Mouse (Mus musculus): ENCODE data around the gene Lrp8. TPM values are rescaled to one million over a fixed set of nuclear protein-coding genes. Genes with fewer than 3 reads are reported as not detected.

Gene Lrp8
- polyA plus RNA-seq, 1 experiment, result 4.0 TPM

- H3K27ac ChIP-seq (ENCODE audit: insufficient read depth, low read depth, low read length), result no peak overlapping the region
- no peak overlapping the region for H3K4me3 ChIP-seq (ENCODE audit: insufficient read depth, low read length)
- no peak for TF ChIP-seq POLR2A (IDR thresholded peaks at IDR 0.05; ENCODE audit: borderline replicate concordance, low read depth, low read length)
- no peak for TF ChIP-seq CTCF (IDR thresholded peaks at IDR 0.05; ENCODE audit: low read depth, low read length)
- H3K4me1 ChIP-seq (ENCODE audit: control insufficient read depth, insufficient read depth, low read length), result peaks cover 14% of the 10 kb centered on the region
These were observed 27.2 kb upstream of the Lrp8 start for GRCm38 (mm10) chr4:107774868-107775267.

- no peak for TF ChIP-seq CTCF (IDR thresholded peaks at IDR 0.05; ENCODE audit: low read depth, low read length)
- TF ChIP-seq POLR2A (IDR thresholded peaks at IDR 0.05; ENCODE audit: borderline replicate concordance, low read depth, low read length), result no peak
- no peak overlapping the region for H3K4me3 ChIP-seq (ENCODE audit: insufficient read depth, low read length)
These were observed 26.4 kb upstream of the Lrp8 start for GRCm38 (mm10) chr4:107775672-107776071.

GRCm38 (mm10) chr4:107776990-107777673 lies 24.9 kb upstream of the Lrp8 start:
- TF ChIP-seq POLR2A (IDR thresholded peaks at IDR 0.05; ENCODE audit: borderline replicate concordance, low read depth, low read length), result no peak
- no peak for TF ChIP-seq CTCF (IDR thresholded peaks at IDR 0.05; ENCODE audit: low read depth, low read length)
- Histone ChIP-seq H3K4me3 (ENCODE audit: insufficient read depth, low read length) (no peak overlapping the region), H3K4me1 (ENCODE audit: control insufficient read depth, insufficient read depth, low read length) (peaks cover 14% of the 10 kb centered on the region), H3K27ac (ENCODE audit: insufficient read depth, low read depth, low read length) (peak overlapping the region; percentile 64)

More at GRCm38 (mm10) chr4:107775672-107776071, 26.4 kb upstream of the Lrp8 start:
- Histone ChIP-seq H3K27ac (ENCODE audit: insufficient read depth, low read depth, low read length) (no peak overlapping the region), H3K4me1 (ENCODE audit: control insufficient read depth, insufficient read depth, low read length) (peaks cover 14% of the 10 kb centered on the region)

- H3K4me3 ChIP-seq (ENCODE audit: insufficient read depth, low read length), result peak overlapping the region; percentile 35
- no peak overlapping the region for H3K27ac ChIP-seq (ENCODE audit: insufficient read depth, low read depth, low read length)
- TF ChIP-seq CTCF (IDR thresholded peaks at IDR 0.05; ENCODE audit: low read depth, low read length) (no peak), POLR2A (IDR thresholded peaks at IDR 0.05; ENCODE audit: borderline replicate concordance, low read depth, low read length) (no peak)
- peaks cover 7% of the 10 kb centered on the region for H3K4me1 ChIP-seq (ENCODE audit: control insufficient read depth, insufficient read depth, low read length)
These were observed 18.5 kb upstream of the Lrp8 start for GRCm38 (mm10) chr4:107783541-107783940.

- no peak overlapping the region for H3K27ac ChIP-seq (ENCODE audit: insufficient read depth, low read depth, low read length)
- no peak for TF ChIP-seq POLR2A (IDR thresholded peaks at IDR 0.05; ENCODE audit: borderline replicate concordance, low read depth, low read length)
- no peak for TF ChIP-seq CTCF (IDR thresholded peaks at IDR 0.05; ENCODE audit: low read depth, low read length)
- peaks cover 5% of the 10 kb centered on the region; the same call in 1 of the 2 replicates for H3K4me1 ChIP-seq (ENCODE audit: control insufficient read depth, insufficient read depth, low read length)
- no peak overlapping the region for H3K4me3 ChIP-seq (ENCODE audit: insufficient read depth, low read length)
These were observed 13.2 kb upstream of the Lrp8 start for GRCm38 (mm10) chr4:107788841-107789240.

- Histone ChIP-seq H3K4me1 (ENCODE audit: control insufficient read depth, insufficient read depth, low read length) (peaks cover 26% of the 10 kb centered on the region), H3K27ac (ENCODE audit: insufficient read depth, low read depth, low read length) (no peak overlapping the region), H3K4me3 (ENCODE audit: insufficient read depth, low read length) (no peak overlapping the region)
- TF ChIP-seq CTCF (IDR thresholded peaks at IDR 0.05; ENCODE audit: low read depth, low read length) (no peak), POLR2A (IDR thresholded peaks at IDR 0.05; ENCODE audit: borderline replicate concordance, low read depth, low read length) (no peak)
These were observed 1.3 kb upstream of the Lrp8 start for GRCm38 (mm10) chr4:107800801-107801200.

- Histone ChIP-seq H3K4me3 (ENCODE audit: insufficient read depth, low read length) (peak overlapping the region; percentile 86), H3K27ac (ENCODE audit: insufficient read depth, low read depth, low read length) (no peak overlapping the region), H3K4me1 (ENCODE audit: control insufficient read depth, insufficient read depth, low read length) (peaks cover 26% of the 10 kb centered on the region)
- TF ChIP-seq POLR2A (IDR thresholded peaks at IDR 0.05; ENCODE audit: borderline replicate concordance, low read depth, low read length) (no peak), CTCF (IDR thresholded peaks at IDR 0.05; ENCODE audit: low read depth, low read length) (no peak)
These were observed 486 bp upstream of the Lrp8 start for GRCm38 (mm10) chr4:107801366-107802184.

GRCm38 (mm10) chr4:107802450-107803331 lies 630 bp downstream of the Lrp8 start:
- peak overlapping the region; percentile 73 for H3K27ac ChIP-seq (ENCODE audit: insufficient read depth, low read depth, low read length)
- TF ChIP-seq CTCF (IDR thresholded peaks at IDR 0.05; ENCODE audit: low read depth, low read length) (no peak; the same call in 1 of the 2 replicates), POLR2A (IDR thresholded peaks at IDR 0.05; ENCODE audit: borderline replicate concordance, low read depth, low read length) (no peak)
- peak overlapping the region; percentile 86 for H3K4me3 ChIP-seq (ENCODE audit: insufficient read depth, low read length)
- peaks cover 29% of the 10 kb centered on the region for H3K4me1 ChIP-seq (ENCODE audit: control insufficient read depth, insufficient read depth, low read length)

GRCm38 (mm10) chr4:107803351-107804106 lies 1.5 kb downstream of the Lrp8 start:
- no peak for TF ChIP-seq POLR2A (IDR thresholded peaks at IDR 0.05; ENCODE audit: borderline replicate concordance, low read depth, low read length)
- no peak for TF ChIP-seq CTCF (IDR thresholded peaks at IDR 0.05; ENCODE audit: low read depth, low read length)
- Histone ChIP-seq H3K4me3 (ENCODE audit: insufficient read depth, low read length) (peak overlapping the region; percentile 86), H3K4me1 (ENCODE audit: control insufficient read depth, insufficient read depth, low read length) (peaks cover 38% of the 10 kb centered on the region), H3K27ac (ENCODE audit: insufficient read depth, low read depth, low read length) (peak overlapping the region; percentile 73)
